Mouse (Mus musculus): ENCODE measurements around the gene Sgsm1.

The Sgsm1 gene

DNA sequence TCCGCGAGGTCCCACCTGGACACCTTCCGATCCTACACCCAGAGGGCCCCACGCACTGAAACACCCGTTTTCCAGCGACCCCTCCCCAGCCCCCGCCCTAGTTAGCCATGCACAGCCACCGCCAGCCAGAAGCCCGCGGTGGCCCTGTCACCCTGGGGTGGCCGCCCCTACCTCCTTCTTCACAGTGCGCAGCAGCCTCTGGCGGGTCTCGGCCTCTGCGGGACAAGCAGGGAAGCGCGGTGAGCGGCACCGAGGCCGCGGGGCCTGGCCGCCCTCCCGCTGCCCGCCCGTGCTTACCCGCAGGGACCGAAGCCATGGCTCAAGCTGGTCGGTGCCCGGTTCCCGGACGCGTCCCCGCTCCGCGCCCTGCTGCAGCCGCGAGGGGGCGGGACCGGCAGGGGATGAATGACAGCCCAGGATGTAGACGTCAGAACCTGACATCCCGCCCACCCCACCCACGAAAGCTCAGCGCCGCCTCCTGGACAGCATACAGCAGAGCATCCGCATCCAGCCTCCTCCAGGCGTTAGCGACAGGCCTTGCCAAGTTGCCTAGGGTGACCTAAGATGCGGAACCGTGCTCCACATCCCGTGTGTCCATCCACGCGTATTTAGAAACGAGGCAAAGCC, at the start of gene Sgsm1:
TSS of gene Sgsm1 (minus strand) at position 410 of the 627 bp plus-strand sequence.
- 2% methylated on average over 53 of the region's 53 CpGs for WGBS

DNA sequence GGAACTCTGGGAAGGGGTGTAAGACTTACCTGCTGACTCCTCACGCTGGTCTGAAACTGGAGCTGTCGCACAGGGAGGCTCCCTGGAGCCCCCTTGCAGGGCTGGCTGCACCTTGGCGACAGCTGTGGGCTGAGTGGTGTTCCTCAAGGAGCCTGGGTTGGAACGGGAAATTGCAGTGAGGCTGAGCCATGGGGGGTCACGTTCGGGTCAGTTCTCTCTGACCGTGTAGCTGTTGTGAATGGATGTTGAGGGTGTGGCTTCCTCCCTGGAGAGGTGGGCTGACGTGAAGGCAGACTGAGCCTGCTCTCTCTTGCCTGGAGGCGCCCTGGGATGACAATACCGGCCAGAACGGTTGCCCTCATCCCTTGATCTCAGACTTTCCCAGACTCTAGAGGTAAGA, 48.2 kb upstream of the Sgsm1 start:
- 48% methylated on average over 11 of the region's 11 CpGs for WGBS

DNA sequence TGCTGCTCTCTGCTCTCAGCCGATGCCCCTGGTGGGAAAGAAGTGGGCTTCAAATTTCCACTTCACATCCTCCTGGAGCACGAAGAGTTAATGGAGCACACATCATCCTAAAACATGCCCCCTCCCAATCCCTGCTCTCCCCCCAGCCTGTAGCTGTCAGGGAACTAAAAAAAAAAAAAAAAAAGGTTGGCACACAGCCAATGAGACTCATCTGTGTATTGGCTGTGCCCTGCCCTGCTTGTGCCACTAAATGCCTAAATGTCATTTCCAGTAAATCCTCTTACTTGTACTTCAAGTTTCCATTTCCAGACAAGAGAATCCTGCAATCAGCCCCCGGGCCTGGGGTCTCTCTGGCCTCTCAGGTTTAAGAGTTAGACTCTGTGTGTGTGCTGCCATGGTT, 47.1 kb upstream of the Sgsm1 start:
- WGBS, result 59% methylated on average over 3 of the region's 3 CpGs

DNA sequence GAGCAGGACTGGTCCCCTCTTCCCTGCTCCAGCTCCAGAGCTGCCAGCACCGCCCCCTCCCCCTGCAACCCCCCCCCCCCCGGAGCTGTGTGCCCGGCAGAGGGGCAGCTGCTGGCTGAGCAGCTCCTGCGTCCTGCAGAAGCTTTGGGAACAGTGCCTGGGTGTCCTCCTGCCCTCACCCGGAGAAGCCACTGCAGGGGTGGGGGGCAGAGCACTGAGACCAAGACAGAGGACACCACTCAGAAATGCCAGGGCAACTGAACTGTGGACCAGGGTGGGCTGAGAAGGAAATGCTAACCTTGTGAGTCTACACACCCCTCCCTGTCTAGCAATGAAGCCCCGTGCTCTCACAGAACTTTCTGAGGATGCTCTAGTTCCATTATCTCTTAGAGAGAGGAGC, 46.6 kb upstream of the Sgsm1 start, which contains the start of gene Aym1:
TSS of gene Aym1 (plus strand) at position 109 of the 400 bp plus-strand sequence.
- 45% methylated on average over 2 of the region's 6 CpGs for WGBS

DNA sequence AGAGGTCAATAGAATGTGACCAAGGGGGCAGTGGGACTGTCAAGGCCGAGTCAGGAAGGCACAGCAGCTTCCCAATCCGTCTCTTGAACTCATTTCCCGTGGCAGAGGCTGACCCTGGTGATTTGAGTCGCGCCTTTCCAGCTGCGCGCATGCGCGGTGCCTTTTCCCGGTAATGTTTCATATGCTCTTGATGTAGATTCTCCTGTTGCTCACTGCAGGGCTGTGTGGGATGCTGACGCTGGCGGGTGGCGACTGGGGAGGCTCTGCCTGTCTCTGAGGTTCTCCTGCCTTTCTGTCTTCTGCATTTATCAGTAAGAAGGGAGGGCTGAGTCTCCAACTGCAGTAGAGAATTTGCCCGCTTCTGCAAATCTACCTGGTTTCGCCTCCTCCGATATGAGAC, 43.7 kb upstream of the Sgsm1 start:
- 36% methylated on average over 16 of the region's 16 CpGs for WGBS

DNA sequence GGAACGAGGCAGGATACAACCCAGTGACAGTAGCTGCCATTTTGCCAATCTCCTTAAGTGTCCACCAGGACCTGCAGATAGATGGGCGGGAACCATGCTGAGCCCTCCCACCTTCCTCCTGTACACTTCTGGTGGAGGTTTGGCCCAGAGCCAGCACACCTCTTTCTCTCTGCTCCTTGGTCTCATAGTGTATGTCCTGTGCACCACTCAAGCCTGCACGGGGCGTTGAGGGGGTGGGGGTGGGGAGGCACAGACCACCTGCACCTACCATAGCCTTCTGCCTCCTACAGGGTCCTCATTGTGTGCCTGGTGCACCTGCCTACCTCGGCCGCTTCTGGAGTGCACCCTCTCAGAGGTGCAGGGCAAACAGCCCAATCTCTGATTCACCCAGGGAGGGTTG, 42.0 kb upstream of the Sgsm1 start:
- WGBS, result 58% methylated on average over 6 of the region's 6 CpGs

DNA sequence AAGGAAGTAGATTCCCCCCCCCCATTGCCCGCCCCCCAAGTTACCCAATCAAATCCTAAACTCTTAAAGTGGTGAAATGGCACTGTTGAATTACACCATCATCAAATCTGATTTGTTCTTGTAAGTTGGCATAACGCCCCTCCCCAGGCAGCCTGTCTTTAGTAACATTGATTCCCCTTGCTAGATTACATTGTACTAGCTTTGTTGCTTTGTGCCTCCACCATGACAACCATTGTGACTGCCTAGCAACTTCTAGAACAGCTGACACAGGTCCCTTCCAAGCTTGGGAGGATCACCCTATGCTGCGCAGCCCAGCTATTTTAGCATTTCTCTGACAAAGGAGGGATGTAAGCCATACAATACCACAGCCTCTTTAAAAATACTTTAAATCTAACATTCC, 41.2 kb upstream of the Sgsm1 start:
- WGBS, result 45% methylated on average over 3 of the region's 3 CpGs

DNA sequence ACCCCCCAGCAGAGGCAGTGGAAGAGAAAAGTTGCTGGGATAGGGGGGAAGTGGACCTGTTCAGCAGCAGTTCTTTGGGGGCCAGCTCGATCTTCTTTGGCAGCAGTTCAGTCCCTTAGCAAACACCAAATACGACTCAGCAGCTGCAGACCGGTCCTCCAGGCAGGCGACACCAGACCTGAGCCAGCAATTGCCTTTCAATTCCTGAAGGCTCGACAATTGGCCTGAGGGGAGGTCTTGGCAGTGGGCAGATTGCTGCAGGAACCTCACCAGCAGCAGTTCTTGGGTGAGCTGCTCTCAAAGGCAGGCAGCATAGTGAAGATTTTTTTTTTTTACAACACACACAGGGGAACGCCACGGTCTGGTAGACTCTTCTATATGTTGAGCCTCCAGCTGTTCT, 39.2 kb upstream of the Sgsm1 start:
- WGBS, result 39% methylated on average over 7 of the region's 7 CpGs

DNA sequence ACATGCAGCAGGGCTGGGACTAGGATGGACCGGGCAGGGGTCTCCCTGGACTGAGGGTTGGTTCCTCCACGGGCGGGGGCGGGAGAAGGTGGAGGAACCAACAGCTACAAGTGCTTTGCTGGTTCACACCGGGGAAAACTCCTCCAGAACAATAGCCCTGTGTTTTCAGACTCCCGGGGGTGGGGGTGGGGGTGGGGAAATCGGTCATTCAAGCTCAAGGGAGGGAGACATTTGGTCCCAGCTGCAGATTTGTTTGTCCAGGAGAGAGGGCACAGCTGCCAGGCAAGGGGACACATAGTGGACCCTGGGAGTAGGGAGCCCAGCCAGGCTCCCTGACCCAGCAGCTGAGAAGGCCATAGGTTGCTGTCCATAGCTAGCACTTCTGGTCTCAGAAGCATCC, 38.6 kb upstream of the Sgsm1 start:
- WGBS, result 15% methylated on average over 7 of the region's 7 CpGs

DNA sequence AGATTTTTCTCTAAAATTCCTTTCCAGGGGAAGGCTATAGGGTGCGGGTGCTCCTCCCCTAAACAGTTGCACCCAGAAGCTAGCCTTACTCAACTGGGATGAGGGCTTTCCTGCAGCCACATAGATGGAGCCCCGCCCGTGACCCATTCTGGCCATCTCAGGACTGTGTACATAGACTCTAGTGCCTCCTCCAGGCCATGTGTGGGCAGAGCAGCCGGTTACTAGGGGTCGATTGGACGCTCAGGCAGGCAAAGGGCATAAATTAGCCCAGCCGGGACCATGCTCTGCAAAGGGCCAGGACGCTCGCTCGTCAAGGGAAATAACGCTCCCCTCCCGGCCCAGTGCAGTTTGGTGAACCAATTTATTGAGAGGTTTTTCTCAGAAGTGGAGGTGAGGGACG, 38.0 kb upstream of the Sgsm1 start:
- WGBS, result 38% methylated on average over 13 of the region's 13 CpGs

DNA sequence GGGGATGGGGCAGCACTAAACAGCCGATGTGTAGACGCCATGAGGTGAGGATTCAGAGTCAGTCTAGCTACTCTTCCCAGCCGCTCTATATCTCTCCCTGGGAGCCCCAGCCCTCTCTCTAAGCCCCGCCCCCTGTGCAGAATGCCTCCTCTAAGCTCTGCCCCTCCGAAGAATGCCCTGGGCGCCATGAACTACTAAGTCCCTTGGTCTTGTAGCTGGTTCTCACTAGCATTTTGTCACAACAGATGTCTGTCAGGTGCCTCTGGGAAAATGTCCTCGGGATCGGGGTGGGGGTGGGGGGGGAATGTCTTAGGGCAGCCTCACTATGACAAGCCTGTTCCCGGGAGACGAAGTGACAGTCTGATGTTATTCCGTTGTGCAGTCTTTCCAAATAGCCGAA, 37.0 kb upstream of the Sgsm1 start:
- 51% methylated on average over 12 of the region's 12 CpGs for WGBS

DNA sequence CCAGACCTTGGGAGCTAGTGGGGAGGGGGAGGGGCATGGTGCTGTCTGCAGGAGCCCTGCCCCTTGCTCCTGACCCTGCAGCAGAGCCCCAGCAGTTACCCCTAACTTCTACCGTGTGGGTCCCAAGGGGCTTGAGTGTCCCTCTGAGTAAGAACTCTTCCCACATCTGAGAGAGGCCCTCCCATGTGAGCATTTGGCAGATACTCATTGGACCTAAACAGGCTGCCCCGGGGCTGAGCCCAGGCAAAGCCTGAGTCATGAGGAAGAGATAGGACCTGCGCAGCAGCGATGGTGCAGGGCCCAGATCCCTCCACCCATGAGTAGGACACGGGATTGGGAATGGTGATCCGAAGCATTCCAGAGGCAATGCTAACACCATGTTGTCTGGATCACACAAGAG, 36.1 kb upstream of the Sgsm1 start:
- WGBS, result 73% methylated on average over 6 of the region's 6 CpGs

DNA sequence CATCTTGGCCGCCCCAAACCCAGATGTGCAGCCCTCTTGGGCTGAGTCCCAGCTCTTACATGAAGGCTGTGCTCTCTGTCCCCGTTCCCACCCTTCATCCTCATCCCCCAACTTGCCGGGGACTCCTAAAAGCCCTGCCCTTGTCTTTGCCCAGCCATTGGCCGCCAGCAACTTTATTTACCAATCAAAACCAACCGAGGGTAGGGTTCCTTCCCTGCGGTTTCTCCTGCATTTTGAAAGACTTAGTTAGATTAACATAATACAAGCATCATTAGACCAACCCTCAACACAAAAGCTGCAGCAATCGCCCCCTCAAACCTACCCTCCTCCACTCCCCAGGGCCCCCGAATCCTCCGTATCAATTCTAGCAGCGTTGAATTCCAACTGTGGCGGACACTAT, 35.2 kb upstream of the Sgsm1 start:
- 38% methylated on average over 11 of the region's 11 CpGs for WGBS

DNA sequence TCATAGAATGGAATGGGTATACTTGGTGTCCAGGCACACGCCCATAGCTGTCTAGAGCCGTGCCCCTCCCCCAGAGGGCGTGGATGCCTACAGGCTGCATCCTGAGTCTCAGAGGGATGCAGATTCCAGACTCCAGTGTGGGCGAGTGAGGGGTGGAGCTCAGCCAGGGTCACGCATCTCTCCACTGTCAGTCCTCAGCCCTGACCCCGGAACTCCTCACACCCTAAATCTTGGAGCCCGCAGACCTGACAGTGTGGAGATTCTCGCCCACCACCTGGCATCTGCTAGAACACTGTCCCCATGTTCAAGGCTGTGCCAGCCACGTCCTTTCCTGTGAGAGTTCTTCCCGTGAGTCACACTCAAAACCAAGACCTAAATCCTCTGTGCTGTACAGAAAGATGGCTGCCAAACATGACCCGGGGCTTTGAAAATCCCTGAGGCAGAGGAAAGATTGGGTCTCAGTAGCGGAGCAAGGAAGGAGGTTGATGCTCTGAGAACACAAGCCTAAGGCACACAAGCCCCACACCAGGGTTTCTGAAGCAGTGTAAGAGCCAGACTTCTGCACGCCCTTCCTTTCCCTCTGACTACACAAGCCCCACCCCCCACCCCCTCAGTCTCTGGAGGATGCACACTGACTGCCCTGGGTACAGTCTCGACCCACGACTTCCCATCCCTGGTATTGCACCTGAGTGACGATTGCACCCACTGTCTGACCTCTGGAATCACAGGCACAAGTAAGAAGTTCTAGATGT, 34.2 kb upstream of the Sgsm1 start:
- 28% methylated on average over 16 of the region's 16 CpGs for WGBS

DNA sequence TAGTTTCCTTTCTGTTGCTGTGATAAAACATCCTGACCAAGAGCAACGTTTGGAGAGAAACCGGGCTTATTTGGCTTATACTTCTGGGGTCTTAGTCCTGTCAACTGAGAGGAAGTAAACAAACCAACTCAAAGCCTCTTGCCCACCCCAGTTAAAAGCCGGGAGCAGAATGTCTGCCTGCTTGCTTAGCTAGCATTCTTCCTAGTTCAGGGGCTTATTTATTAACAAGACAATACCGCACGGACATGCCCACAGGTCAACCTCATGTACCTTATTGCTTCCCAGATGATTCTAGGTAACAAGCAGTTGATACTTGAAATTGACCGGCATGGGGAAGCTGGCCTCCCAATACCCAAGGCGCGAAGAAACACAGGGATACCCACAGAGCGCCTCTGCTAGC, 25.7 kb upstream of the Sgsm1 start:
- WGBS, result 65% methylated on average over 9 of the region's 9 CpGs

DNA sequence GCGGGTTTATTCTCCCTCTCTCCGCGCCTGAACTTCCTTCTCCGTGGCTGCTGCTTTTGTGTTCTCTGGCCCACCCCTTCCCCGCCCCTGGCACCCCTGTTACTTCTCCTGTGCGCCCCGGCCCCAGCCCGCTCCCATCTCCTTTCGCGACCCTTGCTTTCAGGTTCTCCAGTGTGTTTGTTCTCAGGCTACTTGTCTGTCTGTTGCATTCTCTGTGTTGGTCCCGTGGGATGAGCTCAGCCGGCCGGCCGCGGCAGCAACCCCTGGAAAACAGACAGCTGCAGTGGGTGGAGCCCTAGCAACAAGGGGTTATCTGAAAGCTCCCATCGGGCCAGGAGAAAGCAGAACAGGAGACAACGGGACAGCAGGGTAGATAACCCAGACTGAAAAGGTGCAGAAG, 25.1 kb upstream of the Sgsm1 start:
- 7% methylated on average over 17 of the region's 17 CpGs for WGBS

DNA sequence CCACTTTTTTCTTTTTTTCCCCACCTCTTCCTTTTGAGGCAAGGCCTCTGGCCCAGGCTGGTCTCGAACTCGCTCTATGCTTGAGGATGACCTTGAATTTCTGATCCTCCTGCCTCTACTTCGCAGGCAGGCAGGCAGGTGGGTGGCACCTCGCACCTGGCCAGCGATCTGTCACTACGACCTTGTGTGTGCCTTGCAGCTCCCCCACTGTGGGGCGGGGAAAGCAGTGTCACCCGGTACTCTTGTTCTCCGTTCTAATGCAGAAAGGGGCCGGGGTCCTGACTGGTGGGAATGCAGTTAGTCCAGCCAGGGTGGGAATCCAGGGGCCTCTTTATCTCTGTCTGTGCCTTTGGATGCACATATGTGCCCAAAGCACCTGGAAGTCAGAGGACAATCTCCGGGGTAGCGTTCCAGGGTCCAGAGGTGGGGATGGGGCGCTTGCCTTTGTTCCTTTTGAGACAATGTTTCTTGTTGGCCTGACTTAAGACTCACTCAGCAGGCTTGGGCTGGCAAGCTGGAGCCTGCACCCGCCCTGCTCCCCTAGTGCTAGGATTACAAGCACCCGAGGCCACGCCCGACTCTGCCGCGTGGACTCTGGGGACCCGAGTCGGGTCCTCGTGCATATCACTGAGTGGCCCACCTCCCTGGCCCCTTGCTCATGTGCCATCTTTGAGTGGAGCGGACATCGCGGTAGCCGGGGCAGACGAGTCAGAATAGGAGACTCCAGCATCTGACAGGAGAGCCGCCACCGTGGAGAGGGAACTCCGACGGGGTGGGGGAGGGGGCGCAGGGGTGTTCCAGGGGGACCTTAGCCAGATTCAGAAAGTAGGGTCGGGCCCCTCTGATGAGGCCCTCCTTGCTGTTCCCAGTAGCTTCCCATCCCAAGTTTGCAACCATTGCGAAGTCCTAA, 24.3 kb upstream of the Sgsm1 start:
- 17% methylated on average over 34 of the region's 34 CpGs for WGBS

DNA sequence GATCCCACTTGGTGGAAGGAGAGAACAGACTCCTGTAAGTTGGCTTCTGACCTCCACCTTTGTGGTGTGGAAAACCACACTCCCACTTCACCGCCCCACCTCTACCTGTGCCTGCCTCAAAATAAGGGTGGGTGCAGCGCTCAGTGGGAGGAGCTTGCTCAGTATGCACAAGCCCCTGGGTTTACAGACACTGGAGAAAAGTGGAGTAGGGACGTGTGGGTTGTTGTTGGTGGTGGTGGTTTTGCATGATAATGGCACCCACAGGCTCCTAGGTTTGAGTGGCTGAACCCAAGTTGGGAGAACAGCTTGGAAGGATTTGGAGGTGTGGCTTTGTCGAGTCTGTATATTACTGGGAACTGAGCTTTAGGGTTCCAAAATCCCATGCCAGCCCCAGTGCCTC, 22.3 kb upstream of the Sgsm1 start:
- 63% methylated on average over 4 of the region's 4 CpGs for WGBS

DNA sequence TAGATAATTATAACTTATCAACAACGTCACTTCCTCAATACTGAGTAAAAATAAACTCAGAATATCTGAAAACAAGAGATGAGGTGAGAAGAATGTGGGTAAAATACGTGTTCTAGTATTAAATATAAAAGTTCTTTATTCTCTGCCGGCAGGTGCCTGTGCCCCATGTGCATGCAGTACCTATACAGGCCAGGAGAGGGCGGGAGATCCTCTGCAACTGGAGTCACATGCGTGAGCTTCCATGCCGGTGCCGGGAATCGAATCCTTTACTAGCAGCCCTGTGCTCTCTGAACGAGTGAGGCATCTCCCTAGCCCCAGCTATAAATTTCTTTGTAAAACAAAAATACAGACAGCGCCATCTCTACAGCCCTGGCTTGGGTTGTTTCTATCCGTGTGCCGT, 21.7 kb upstream of the Sgsm1 start:
- WGBS, result 46% methylated on average over 12 of the region's 12 CpGs

DNA sequence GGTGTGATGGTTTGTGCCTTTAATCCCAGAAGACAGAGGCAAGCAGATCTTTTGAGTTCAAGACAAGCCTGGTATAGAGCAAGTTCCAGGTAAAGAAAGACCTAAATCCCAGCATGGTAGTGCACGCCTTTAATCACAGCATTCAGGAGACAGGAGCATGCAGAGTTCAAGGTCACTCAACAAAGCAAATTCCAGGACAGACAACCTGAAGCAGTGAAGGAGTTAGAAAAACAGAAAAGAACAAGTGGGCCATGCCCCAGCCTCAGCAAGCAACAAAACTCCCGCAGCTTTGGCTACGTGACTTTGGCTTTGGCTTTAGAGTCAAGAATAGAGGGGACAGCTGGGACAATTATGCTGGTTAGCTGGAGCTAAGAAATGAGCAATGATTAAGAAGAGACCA, 19.6 kb upstream of the Sgsm1 start:
- WGBS, result 93% methylated on average over 3 of the region's 3 CpGs

DNA sequence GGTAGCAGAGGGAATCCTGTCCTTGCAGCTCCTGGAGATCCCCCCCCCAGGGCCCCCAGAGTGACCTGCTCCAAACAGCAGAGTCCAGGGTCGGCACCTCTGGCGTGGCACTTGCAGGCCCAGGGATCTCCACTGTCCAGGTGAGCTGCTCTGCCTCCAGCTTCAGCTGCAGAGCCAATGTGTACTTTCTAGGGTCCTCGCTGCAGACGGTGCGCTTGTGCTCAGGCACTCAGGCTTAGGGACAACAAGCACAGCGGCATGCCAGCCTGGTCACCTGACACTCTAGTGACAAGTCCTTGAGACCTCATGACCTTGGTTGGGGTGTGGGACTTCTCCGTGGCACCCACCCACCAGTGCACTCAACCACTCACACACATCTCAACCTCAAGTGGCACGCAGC, 18.9 kb upstream of the Sgsm1 start:
- 92% methylated on average over 8 of the region's 8 CpGs for WGBS

DNA sequence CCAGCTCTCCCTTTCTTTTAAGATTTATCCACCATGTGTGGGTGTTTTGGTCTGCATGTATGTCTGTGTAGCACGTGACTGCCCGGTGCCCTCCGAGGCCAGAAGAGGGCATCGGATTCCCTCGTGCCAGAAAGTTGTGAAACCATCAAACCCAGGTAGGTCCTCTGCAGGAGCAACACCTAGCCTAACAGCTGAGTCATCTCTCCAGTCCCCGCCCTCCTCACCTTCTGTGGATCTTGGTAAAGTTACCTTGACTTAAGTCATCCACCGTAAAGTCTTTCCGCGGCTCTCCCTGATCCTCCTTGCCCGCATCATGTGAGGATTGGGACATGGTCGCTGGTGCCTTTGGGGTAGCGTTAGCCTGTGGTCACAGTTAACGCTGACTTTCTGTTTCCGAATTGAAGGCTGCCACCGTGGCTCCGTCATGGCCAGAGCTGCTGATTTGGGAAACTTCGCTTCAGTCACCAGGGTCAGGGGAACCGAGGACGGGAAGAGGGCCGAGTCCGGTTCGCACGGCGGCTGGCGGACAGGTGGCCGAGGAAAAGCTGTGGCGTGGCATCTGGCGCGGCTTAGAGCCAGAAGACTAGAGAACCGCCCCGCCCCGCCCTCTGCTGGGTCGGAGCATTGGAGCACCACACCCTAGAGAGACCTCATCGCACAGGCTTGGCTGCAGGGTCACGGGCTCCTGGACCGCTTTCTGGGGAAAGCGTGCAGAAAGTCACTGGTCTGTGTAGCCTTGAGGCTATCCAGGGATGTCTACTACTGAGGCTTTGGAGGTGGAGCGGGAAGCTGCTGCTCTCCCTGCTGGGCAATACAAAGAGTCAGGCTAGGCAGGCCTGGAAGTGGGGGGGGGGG, 13.4 kb upstream of the Sgsm1 start:
- WGBS, result 7% methylated on average over 38 of the region's 38 CpGs

Measured in cerebral cortex, adult 2 months (tissue).